Mouse (Mus musculus): Measurements from ENCODE around the gene Erbb2. TPM values are rescaled to one million over a fixed set of nuclear protein-coding genes. Genes with fewer than 3 reads are reported as not detected.
A peak's percentile ranks its signal among the peaks of the same experiment; 100 is the strongest.

Gene Erbb2
- polyA plus RNA-seq, 1 experiment, result 2.0 TPM

DNA sequence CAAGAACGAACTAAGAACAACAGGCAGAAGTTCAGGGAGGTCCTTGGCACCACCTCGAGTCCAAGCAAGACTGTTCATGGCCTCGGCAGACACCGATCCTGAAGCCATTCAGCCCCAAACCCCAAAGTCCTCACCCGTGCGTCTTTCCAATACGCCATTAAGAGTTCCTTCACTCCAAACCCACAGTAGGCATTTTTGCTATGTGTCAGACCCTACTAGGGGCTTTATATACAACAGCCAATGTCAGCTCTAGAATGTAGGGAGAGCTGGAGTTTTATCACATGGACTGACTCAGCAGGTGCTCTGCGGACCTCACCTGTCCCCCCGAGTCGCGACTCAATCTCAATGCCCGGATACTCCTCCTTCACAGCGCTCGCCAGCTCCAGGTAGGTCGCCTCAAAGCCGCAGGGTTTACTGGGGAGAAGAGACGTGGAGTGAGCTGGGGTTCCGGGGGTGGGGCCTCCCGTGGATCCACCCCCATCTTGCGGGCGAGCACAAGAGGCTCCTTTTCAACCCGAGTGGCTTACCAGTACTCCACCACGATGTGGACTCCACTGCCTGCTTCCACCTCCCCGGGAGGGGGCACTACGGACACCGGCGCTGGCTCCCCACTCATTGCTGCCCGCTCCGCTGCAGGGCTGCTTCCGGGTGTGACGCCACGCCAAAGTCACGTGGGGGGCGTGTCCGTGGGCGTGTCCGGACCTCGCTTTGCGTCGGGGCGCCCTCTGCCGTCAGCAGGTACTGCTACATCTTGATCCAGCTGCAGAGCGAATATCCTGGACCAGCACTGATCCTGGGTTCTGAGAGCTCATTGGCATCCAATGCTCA, 26.3 kb downstream of the Erbb2 start, which contains the start of gene Mien1:
Mien1 (minus strand) TSS at position 661 of the 828 bp plus-strand sequence.
- Histone ChIP-seq H3K27ac (ENCODE audit: insufficient read depth, low read length) (no peak within 1 kb of the TSS), H3K4me3 (ENCODE audit: insufficient read depth, low read length) (peak within 1 kb of the TSS; percentile 64), H3K4me1 (ENCODE audit: control insufficient read depth, insufficient read depth, low read length) (no peaks in the 10 kb centered on the region)
- TF ChIP-seq POLR2A (IDR thresholded peaks at IDR 0.05; ENCODE audit: extremely low read depth, insufficient read depth, low read length) (peak; percentile 85), CTCF (IDR thresholded peaks at IDR 0.05; ENCODE audit: extremely low read depth, insufficient read depth, low read length) (peak; percentile 83)

DNA sequence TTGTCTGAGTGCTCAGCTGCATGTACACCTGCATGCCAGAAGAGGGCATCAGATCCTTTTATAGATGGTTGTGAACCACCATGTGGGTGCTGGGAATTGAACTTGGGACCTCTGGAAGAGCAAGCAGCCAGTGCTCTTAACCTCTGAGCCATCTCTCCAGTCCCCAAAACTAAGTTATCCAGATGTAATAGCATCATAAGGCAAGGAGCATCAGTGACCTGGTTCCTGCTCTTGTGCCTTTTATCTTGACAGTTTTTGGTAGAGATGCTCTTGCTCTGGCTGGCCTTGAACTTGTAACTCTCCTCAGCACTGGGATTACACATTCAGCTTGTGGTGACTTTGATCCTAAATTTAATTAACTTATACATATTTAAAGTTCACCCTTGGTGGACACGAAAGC, 31.4 kb downstream of the Erbb2 start:
- TF ChIP-seq POLR2A (IDR thresholded peaks at IDR 0.05; ENCODE audit: extremely low read depth, insufficient read depth, low read length), result no peak
- TF ChIP-seq CTCF (IDR thresholded peaks at IDR 0.05; ENCODE audit: extremely low read depth, insufficient read depth, low read length), result no peak
- Histone ChIP-seq H3K27ac (ENCODE audit: insufficient read depth, low read length) (no peak overlapping the region), H3K4me1 (ENCODE audit: control insufficient read depth, insufficient read depth, low read length) (no peaks in the 10 kb centered on the region), H3K4me3 (ENCODE audit: insufficient read depth, low read length) (no peak overlapping the region)

DNA sequence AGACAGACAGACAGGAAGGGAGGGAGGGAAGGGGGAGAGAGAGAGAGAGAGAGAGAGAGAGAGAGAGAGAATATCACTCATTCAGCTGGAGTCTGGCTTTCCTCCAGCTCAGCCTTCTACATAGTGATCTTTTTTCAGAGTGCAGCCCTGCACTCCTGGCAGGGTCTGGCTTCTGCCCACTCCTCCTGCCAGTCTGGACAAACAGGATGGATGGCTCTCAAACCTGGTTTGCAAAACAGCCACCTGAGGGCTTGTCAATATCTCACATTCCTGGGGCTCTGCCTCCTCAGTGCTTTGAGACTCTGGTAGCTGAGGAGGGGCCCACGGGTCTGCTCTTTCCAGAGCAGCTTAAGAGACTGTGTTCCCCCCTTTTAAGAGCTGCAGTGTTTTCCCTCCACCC, 33.0 kb downstream of the Erbb2 start:
- TF ChIP-seq CTCF (IDR thresholded peaks at IDR 0.05; ENCODE audit: extremely low read depth, insufficient read depth, low read length), result no peak
- no peak for TF ChIP-seq POLR2A (IDR thresholded peaks at IDR 0.05; ENCODE audit: extremely low read depth, insufficient read depth, low read length)
- Histone ChIP-seq H3K4me1 (ENCODE audit: control insufficient read depth, insufficient read depth, low read length) (no peaks in the 10 kb centered on the region), H3K27ac (ENCODE audit: insufficient read depth, low read length) (no peak overlapping the region), H3K4me3 (ENCODE audit: insufficient read depth, low read length) (no peak overlapping the region)

DNA sequence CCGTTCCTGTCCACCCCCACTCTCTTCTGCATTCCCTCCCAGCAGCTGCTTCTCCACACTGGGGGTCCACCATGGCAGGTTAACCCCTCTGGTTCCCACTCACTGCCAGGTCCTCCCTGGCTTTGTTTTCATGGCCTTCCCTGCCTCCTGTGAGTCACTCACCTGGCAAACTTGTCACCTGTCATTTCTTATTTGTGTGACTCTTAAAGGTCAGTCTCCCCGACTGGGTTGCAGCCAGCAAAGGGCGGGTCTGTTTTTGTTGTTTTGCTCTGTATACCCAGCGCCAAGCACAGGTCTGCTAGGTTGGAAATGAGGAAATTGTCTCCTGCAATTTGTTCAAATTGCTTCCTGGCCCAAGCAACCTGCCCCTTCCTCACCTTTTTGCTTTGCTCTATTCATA, 33.4 kb downstream of the Erbb2 start:
- no peak for TF ChIP-seq CTCF (IDR thresholded peaks at IDR 0.05; ENCODE audit: extremely low read depth, insufficient read depth, low read length)
- TF ChIP-seq POLR2A (IDR thresholded peaks at IDR 0.05; ENCODE audit: extremely low read depth, insufficient read depth, low read length), result no peak
- Histone ChIP-seq H3K4me3 (ENCODE audit: insufficient read depth, low read length) (no peak overlapping the region), H3K27ac (ENCODE audit: insufficient read depth, low read length) (no peak overlapping the region), H3K4me1 (ENCODE audit: control insufficient read depth, insufficient read depth, low read length) (no peaks in the 10 kb centered on the region)

DNA sequence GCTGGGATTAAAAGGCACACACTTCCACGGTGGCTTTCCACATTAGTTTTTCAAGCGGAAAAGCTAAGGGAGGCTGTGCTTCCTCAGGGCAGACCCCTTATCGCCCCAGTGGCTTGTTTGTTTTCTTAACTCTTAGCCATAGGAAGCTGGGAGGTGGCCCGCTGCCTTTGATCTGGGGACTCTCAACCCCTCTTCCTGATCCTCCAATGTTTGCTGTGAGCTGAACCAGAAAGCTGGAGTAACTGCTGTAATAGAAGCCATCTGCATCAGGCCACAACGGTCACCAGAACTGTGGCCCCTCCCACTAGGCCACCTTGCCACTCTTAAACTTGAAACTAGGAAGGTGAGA, 33.9 kb downstream of the Erbb2 start, which contains the start of gene Grb7:
Grb7 (plus strand) TSS at position 182 of the 349 bp plus-strand sequence.
- Histone ChIP-seq H3K4me3 (ENCODE audit: insufficient read depth, low read length) (peak within 1 kb of the TSS; percentile 21; the same call in 1 of the 2 replicates), H3K27ac (ENCODE audit: insufficient read depth, low read length) (no peak within 1 kb of the TSS), H3K4me1 (ENCODE audit: control insufficient read depth, insufficient read depth, low read length) (no peaks in the 10 kb centered on the region)
- TF ChIP-seq POLR2A (IDR thresholded peaks at IDR 0.05; ENCODE audit: extremely low read depth, insufficient read depth, low read length), result no peak
- TF ChIP-seq CTCF (IDR thresholded peaks at IDR 0.05; ENCODE audit: extremely low read depth, insufficient read depth, low read length), result no peak

DNA sequence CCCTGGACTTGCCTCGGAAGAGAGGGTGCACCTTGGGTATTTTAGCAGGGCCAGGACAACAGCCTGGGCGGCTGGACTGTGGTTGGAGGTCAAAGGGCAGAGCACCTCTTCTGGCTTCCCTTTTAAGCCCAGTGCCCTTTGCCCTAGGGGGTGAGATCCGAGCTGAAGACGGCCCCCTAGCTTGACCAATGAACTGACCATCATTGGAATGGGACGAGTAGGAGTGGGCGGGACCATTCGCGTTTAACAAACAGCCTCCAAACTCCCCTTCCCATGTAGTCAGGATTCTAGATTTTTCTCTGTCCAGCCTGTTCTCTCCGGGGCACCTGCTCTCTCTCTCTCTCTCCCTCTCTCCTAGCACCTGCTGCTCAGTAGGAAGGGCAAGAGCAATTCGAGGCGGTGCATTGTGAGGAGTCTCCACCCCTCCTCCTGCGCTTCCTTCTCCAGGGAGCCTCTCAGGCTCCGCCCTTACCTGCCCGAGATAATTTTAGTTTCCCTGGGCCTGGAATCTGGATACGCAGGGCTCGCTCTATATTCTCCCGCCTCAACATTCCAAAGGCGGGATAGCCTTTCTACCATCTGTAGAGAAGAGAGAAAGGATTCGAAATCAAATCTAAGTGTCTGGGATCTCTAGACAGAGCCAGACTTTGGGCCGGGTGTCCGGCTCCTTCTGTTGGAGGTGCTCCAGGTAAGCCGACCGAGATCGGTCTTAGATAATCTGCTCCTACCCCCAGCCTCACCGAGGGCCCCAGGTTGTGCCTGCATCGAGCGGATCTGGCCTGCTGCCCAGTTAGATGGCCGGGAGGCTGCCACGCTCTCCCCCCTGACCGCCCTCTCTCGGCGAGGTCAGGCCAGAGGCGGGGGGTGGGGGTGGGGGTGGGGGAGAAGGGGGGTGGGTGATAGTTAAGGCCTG, 34.5 kb downstream of the Erbb2 start:
- Histone ChIP-seq H3K27ac (ENCODE audit: insufficient read depth, low read length) (no peak overlapping the region), H3K4me3 (ENCODE audit: insufficient read depth, low read length) (peak overlapping the region; percentile 21; the same call in 1 of the 2 replicates), H3K4me1 (ENCODE audit: control insufficient read depth, insufficient read depth, low read length) (no peaks in the 10 kb centered on the region)
- TF ChIP-seq CTCF (IDR thresholded peaks at IDR 0.05; ENCODE audit: extremely low read depth, insufficient read depth, low read length) (no peak), POLR2A (IDR thresholded peaks at IDR 0.05; ENCODE audit: extremely low read depth, insufficient read depth, low read length) (no peak)

DNA sequence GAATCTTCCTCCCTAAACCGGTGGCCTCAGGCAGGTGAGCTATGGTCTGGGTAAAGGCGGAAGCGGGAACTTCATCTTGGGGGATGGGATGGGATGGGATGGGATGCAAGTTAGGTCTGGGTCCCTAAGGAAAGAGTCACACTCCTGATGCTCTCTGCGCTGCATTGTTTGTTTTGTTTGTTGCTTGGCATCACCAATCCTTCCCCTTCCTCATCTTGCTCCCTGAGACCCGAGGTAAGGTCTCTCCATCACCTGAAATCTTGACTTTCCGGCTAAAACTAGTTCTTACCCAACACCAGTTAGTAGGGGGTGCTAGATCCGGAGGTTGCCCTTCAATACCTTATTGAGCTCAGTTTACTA, 35.2 kb downstream of the Erbb2 start:
- TF ChIP-seq CTCF (IDR thresholded peaks at IDR 0.05; ENCODE audit: extremely low read depth, insufficient read depth, low read length), result no peak
- peak overlapping the region; percentile 21; the same call in 1 of the 2 replicates for H3K4me3 ChIP-seq (ENCODE audit: insufficient read depth, low read length)
- no peaks in the 10 kb centered on the region for H3K4me1 ChIP-seq (ENCODE audit: control insufficient read depth, insufficient read depth, low read length)
- H3K27ac ChIP-seq (ENCODE audit: insufficient read depth, low read length), result no peak overlapping the region

DNA sequence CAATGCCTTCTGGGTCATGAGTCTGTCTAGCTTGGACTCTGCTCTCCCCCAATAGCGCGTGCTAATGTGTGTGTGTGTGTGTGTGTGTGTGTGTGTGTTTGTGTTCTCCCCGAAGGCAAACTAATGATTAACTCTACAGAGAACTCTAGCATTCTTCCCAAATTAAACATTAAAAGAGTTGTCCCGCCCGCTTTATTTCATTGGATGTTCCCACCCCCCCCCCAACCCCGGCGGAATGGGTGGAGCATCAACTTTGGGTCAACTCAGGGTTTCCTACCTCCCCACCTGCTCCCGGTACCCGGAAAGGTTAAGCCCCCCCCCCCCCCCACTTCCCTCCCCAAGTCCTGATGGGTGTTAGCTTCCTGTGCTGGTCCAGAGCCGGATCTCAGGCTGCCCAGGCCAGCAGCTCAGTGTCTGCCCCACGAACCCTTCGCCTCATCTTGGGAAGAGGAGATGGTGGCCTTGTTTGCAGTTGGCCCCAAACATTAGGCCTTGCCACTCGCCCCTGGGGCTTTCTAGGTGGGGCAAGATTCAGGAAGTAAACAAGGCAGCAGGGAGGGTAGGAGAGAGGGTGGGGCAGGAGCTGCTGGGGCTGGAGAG, 36.0 kb downstream of the Erbb2 start:
- Histone ChIP-seq H3K4me1 (ENCODE audit: control insufficient read depth, insufficient read depth, low read length) (no peaks in the 10 kb centered on the region), H3K27ac (ENCODE audit: insufficient read depth, low read length) (no peak overlapping the region), H3K4me3 (ENCODE audit: insufficient read depth, low read length) (no peak overlapping the region; the same call in 1 of the 2 replicates)
- TF ChIP-seq CTCF (IDR thresholded peaks at IDR 0.05; ENCODE audit: extremely low read depth, insufficient read depth, low read length), result no peak
- TF ChIP-seq POLR2A (IDR thresholded peaks at IDR 0.05; ENCODE audit: extremely low read depth, insufficient read depth, low read length), result no peak

DNA sequence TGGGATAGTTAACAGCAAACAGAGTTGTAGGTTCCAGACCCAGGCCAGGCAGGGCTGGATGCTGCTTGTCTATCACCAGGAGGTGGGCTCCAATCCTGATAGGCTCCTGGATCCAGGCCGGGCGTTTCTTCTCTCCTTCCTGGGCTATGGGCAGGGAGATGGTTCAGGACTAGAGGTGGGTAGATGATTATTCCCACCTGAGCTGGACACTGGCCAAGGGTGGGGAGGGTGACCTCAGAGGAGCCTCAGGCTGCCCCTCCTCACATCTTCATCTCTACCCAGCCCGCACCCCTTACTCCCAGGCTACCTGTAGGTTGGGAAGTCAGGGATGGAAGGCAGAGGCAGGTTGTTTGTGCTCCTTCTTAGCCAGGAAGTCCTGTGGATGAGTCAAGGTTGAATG, 37.1 kb downstream of the Erbb2 start:
- no peak for TF ChIP-seq POLR2A (IDR thresholded peaks at IDR 0.05; ENCODE audit: extremely low read depth, insufficient read depth, low read length)
- TF ChIP-seq CTCF (IDR thresholded peaks at IDR 0.05; ENCODE audit: extremely low read depth, insufficient read depth, low read length), result no peak
- Histone ChIP-seq H3K27ac (ENCODE audit: insufficient read depth, low read length) (no peak overlapping the region), H3K4me1 (ENCODE audit: control insufficient read depth, insufficient read depth, low read length) (no peaks in the 10 kb centered on the region), H3K4me3 (ENCODE audit: insufficient read depth, low read length) (no peak overlapping the region)
